Mouse (Mus musculus) hindbrain, postnatal 0 days (tissue): ENCODE results near the gene Rbm47. TPM values are rescaled to one million over a fixed set of nuclear protein-coding genes. Genes with fewer than 3 reads are reported as not detected.
"Not testable (repeated sequence)": the region's sequence is repeated elsewhere in the genome, so short reads cannot be mapped to it uniquely, and the experiment has no call there.

Experiments used
- ATAC-seq: fragments of 200-750 bp; cut with Nextera tagmentation; 2 replicates; pipeline ENCODE4 v1.8.0; 2017; ENCODE audit warnings: mild to moderate bottlenecking, moderate TSS enrichment, moderate library complexity
- DNase-seq: peaks from one replicate; pipeline ENCODE4 v3.0.0-alpha.2; 2015; ENCODE audit warnings: low spot score
- H3K27ac ChIP-seq: fragments of 300-500 bp; sonication (generic); 2 replicates; pipeline ENCODE4 v1.5.1; 2014; ENCODE audit warnings: mild to moderate bottlenecking
- H3K27me3 ChIP-seq: fragments of 300-500 bp; sonication (generic); 2 replicates; pipeline ENCODE4 v1.6.1; 2014; ENCODE audit warnings: low read length, mixed read lengths; ENCODE audit not compliant: insufficient read depth
- H3K36me3 ChIP-seq: fragments of 300-500 bp; sonication (generic); 2 replicates; pipeline ENCODE4 v1.6.1; 2014; ENCODE audit warnings: low read length, mixed read lengths; ENCODE audit not compliant: insufficient read depth
- H3K4me1 ChIP-seq: fragments of 300-500 bp; sonication (generic); 2 replicates; pipeline ENCODE4 v1.6.1; 2014; ENCODE audit warnings: antibody characterized with exemption, low read length, mixed read lengths; ENCODE audit not compliant: insufficient read depth
- H3K4me2 ChIP-seq: fragments of 300-500 bp; sonication (generic); 2 replicates; pipeline ENCODE4 v1.6.1; 2014; ENCODE audit warnings: low read depth, mild to moderate bottlenecking, low read length, moderate library complexity, mixed read lengths
- H3K4me3 ChIP-seq: fragments of 300-500 bp; sonication (generic); 2 replicates; pipeline ENCODE4 v1.5.1; 2014; ENCODE audit warnings: low read length
- H3K9ac ChIP-seq: fragments of 300-500 bp; sonication (generic); replicated peaks from 2 replicates; pipeline ENCODE4 v1.6.1; 2014; ENCODE audit warnings: mild to moderate bottlenecking, low read length, moderate library complexity, mixed read lengths
- H3K9me3 ChIP-seq: fragments of 300-500 bp; sonication (generic); 2 replicates; pipeline ENCODE4 v1.6.1; 2016; ENCODE audit warnings: low read length, mixed read lengths
- CTCF ChIP-seq: IDR thresholded peaks from 2 replicates; pipeline ENCODE4 v1.5.1; 2016; ENCODE audit warnings: antibody characterized with exemption, control low read depth, low read depth
- WGBS: fragments of 180-500 bp; shearing (Covaris S2); extraction: QIAGEN DNeasy Blood & Tissue Kit; methylation state at CpG from one replicate; pipeline ENCODE4 v1.1.7; 2014; 5-methylcytosine and 5-hydroxymethylcytosine counted together
- polyA plus RNA-seq: library from polyadenylated mRNA; unstranded; fragments of >200 nt; fragmentation: Nextera tagmentation; extraction: Ambion mirVana; gene quantifications from 2 replicates; pipeline ENCODE4 v1.2.1, GENCODE M21; 2015
- total RNA-seq: library from RNA; depleted of rRNA; stranded (reverse); fragments of >200 nt; gene quantifications from 2 replicates; pipeline ENCODE4 v1.2.3, GENCODE M21; 2014

Rbm47 gene
- total and polyA plus RNA-seq, 2 experiments from 2014 or later: 2.5 to 5.0 TPM

GRCm38 (mm10) chr5:66001232-66001631, 171.7 kb downstream of the Rbm47 start:
- Histone ChIP-seq H3K9ac (no peak overlapping the region), H3K9me3 (no peaks in the 10 kb centered on the region), H3K36me3 (no peaks in the 10 kb centered on the region), H3K4me2 (no peak overlapping the region), H3K4me1 (no peaks in the 10 kb centered on the region), H3K27me3 (no peaks in the 10 kb centered on the region), H3K4me3 (no peak overlapping the region), H3K27ac (no peak overlapping the region)
- TF ChIP-seq CTCF: no peak
- no peak for ATAC-seq
- 78% methylated on average over 5 of the region's 5 CpGs for WGBS
- DNase-seq: no peak

- WGBS: 77% methylated on average over 6 of the region's 6 CpGs
- no peak for ATAC-seq
Observed at GRCm38 (mm10) chr5:66000567-66001125, 172.3 kb downstream of the Rbm47 start.

GRCm38 (mm10) chr5:66000074-66000473, 172.8 kb downstream of the Rbm47 start:
- no peak for DNase-seq
- H3K27ac ChIP-seq: no peak overlapping the region
- no peak for TF ChIP-seq CTCF
- 74% methylated on average over 7 of the region's 7 CpGs for WGBS
- no peaks in the 10 kb centered on the region for H3K9me3 ChIP-seq
- H3K4me3 ChIP-seq: no peak overlapping the region
- H3K4me1 ChIP-seq: no peaks in the 10 kb centered on the region
- no peak overlapping the region for H3K4me2 ChIP-seq
- no peaks in the 10 kb centered on the region for H3K36me3 ChIP-seq
- no peak for ATAC-seq
- no peaks in the 10 kb centered on the region for H3K27me3 ChIP-seq
- no peak overlapping the region for H3K9ac ChIP-seq

More at GRCm38 (mm10) chr5:66000567-66001125, 172.3 kb downstream of the Rbm47 start:
- no peak for TF ChIP-seq CTCF
- Histone ChIP-seq H3K4me2 (no peak overlapping the region), H3K36me3 (no peaks in the 10 kb centered on the region), H3K9ac (no peak overlapping the region), H3K9me3 (no peaks in the 10 kb centered on the region), H3K4me1 (no peaks in the 10 kb centered on the region), H3K27me3 (no peaks in the 10 kb centered on the region), H3K4me3 (no peak overlapping the region), H3K27ac (no peak overlapping the region)
- no peak for DNase-seq

GRCm38 (mm10) chr5:65999106-65999505, 173.8 kb downstream of the Rbm47 start:
- Histone ChIP-seq H3K36me3 (no peaks in the 10 kb centered on the region), H3K4me2 (no peak overlapping the region), H3K27ac (no peak overlapping the region), H3K9ac (no peak overlapping the region), H3K4me1 (no peaks in the 10 kb centered on the region), H3K9me3 (no peaks in the 10 kb centered on the region), H3K27me3 (no peaks in the 10 kb centered on the region), H3K4me3 (no peak overlapping the region)
- DNase-seq (no peak), ATAC-seq (no peak)
- 88% methylated on average over 7 of the region's 7 CpGs for WGBS
- TF ChIP-seq CTCF: no peak

GRCm38 (mm10) chr5:65997813-65998212, 175.1 kb downstream of the Rbm47 start:
- Histone ChIP-seq H3K27ac (no peak overlapping the region), H3K4me3 (no peak overlapping the region), H3K4me2 (no peak overlapping the region), H3K27me3 (no peaks in the 10 kb centered on the region), H3K4me1 (no peaks in the 10 kb centered on the region), H3K9ac (no peak overlapping the region), H3K36me3 (no peaks in the 10 kb centered on the region), H3K9me3 (no peaks in the 10 kb centered on the region)
- no peak for ATAC-seq
- no peak for TF ChIP-seq CTCF
- no peak for DNase-seq

GRCm38 (mm10) chr5:65994643-65995042, 178.3 kb downstream of the Rbm47 start:
- DNase-seq: no peak
- no peaks in the 10 kb centered on the region for H3K36me3 ChIP-seq

GRCm38 (mm10) chr5:65991191-65991590, 181.7 kb downstream of the Rbm47 start:
- no peaks in the 10 kb centered on the region for H3K4me1 ChIP-seq
- no peaks in the 10 kb centered on the region for H3K9me3 ChIP-seq
- no peak overlapping the region for H3K9ac ChIP-seq
- DNase-seq (no peak), ATAC-seq (no peak)
- no peak for TF ChIP-seq CTCF
- H3K27me3 ChIP-seq: no peaks in the 10 kb centered on the region
- H3K4me3 ChIP-seq: no peak overlapping the region
- H3K27ac ChIP-seq: no peak overlapping the region
- H3K36me3 ChIP-seq: no peaks in the 10 kb centered on the region
- no peak overlapping the region for H3K4me2 ChIP-seq
- 94% methylated on average over 2 of the region's 2 CpGs for WGBS

More at GRCm38 (mm10) chr5:65994643-65995042, 178.3 kb downstream of the Rbm47 start:
- Histone ChIP-seq H3K4me2 (no peak overlapping the region), H3K9me3 (no peaks in the 10 kb centered on the region), H3K27ac (no peak overlapping the region), H3K4me3 (no peak overlapping the region), H3K27me3 (no peaks in the 10 kb centered on the region), H3K4me1 (no peaks in the 10 kb centered on the region), H3K9ac (no peak overlapping the region)
- no peak for ATAC-seq
- WGBS: 78% methylated on average over 6 of the region's 6 CpGs
- TF ChIP-seq CTCF: no peak

- not testable (repeated sequence) for H3K9ac ChIP-seq, H3K4me3 ChIP-seq, H3K27ac ChIP-seq, H3K9me3 ChIP-seq, H3K4me1 ChIP-seq, ATAC-seq, H3K36me3 ChIP-seq, H3K4me2 ChIP-seq, DNase-seq, H3K27me3 ChIP-seq
- WGBS: 76% methylated on average over 3 of the region's 3 CpGs
Observed at GRCm38 (mm10) chr5:65987004-65987403, 185.9 kb downstream of the Rbm47 start.
